Comparison of ENCODE assay signal across 20 mouse cellular contexts in genomic region chr2:13368517-13368916, GRCm38 (mm10).
DNase-seq lines count a peak whose midpoint lies in the region; ATAC-seq and TF ChIP-seq lines count a peak whose summit lies in the region.
"Had no signal": no experiment of that assay in that cellular context is flagged by ENCODE, and none has a peak within 500 bp of the region (broad histone marks: within the 10 kb centered on the region; RNA-seq: fewer than 3 reads in every experiment).

No protein-coding gene starts in this region.

- DNase-seq in forebrain, postnatal 0 days, result peak; percentile 16
- peak; percentile 48 for DNase-seq in lung, postnatal 25 days (ENCODE audit: low spot score)
- no peak for DNase-seq in lung, adult 2 months
- DNase-seq in midbrain, postnatal 0 days (ENCODE audit: low spot score), result peak; percentile 7
- DNase-seq in midbrain, embryonic 10.5 days (ENCODE audit: low spot score), result no peak
- DNase-seq: adrenal gland, postnatal 14 days; cerebellum, adult 2 months; cerebellum, postnatal 25 days; gastrocnemius, postnatal 36 days; heart, adult 18-20 months; heart, postnatal 14 days had no signal

- no peaks in the 10 kb centered on the region for H3K4me1 ChIP-seq in forebrain, postnatal 0 days (ENCODE audit: insufficient read depth)
- peaks cover 18% of the 10 kb centered on the region for H3K4me1 ChIP-seq in forebrain, embryonic 13.5 days
- peaks cover 10% of the 10 kb centered on the region for H3K4me1 ChIP-seq in lung, adult 2 months (ENCODE audit: control insufficient read depth, insufficient read depth, low read length)
- no peaks in the 10 kb centered on the region; the same call in 1 of the 2 replicates for H3K4me1 ChIP-seq in midbrain, postnatal 0 days (ENCODE audit: insufficient read depth, low read length)
- peaks cover 47% of the 10 kb centered on the region for H3K4me1 ChIP-seq in midbrain, embryonic 10.5 days

- H3K9me3 ChIP-seq in forebrain, postnatal 0 days (ENCODE audit: low read length), result no peaks in the 10 kb centered on the region
- H3K9me3 ChIP-seq in forebrain, embryonic 13.5 days (replicated peaks), result no peaks in the 10 kb centered on the region
- no peaks in the 10 kb centered on the region for H3K9me3 ChIP-seq in midbrain, postnatal 0 days (ENCODE audit: low read length)
- H3K9me3 ChIP-seq in midbrain, embryonic 10.5 days (replicated peaks), result no peaks in the 10 kb centered on the region
- H3K9me3 ChIP-seq: embryonic facial prominence, embryonic 12.5 days; forebrain, embryonic 12.5 days; heart, embryonic 10.5 days; heart, embryonic 15.5 days had no signal

- ATAC-seq in forebrain, postnatal 0 days, result peak; percentile 25
- ATAC-seq in forebrain, embryonic 13.5 days, result no peak
- no peak for ATAC-seq in midbrain, postnatal 0 days (ENCODE audit: low FRiP score)
- ATAC-seq: activated CD4-positive, CD25-positive, alpha-beta regulatory T cell, adult 4 months; Patski had no signal

- H3K27me3 ChIP-seq in forebrain, postnatal 0 days (ENCODE audit: insufficient read depth, low read length), result no peaks in the 10 kb centered on the region
- H3K27me3 ChIP-seq in forebrain, embryonic 13.5 days, result no peaks in the 10 kb centered on the region
- H3K27me3 ChIP-seq in midbrain, postnatal 0 days (ENCODE audit: insufficient read depth, low read length), result no peaks in the 10 kb centered on the region
- no peaks in the 10 kb centered on the region for H3K27me3 ChIP-seq in midbrain, embryonic 10.5 days (ENCODE audit: low read depth, poor library complexity, severe bottlenecking)
- H3K27me3 ChIP-seq: CH12.LX; embryonic facial prominence, embryonic 12.5 days; forebrain, embryonic 12.5 days; heart, embryonic 15.5 days; Patski had no signal

- no peaks in the 10 kb centered on the region for H3K36me3 ChIP-seq in forebrain, postnatal 0 days (ENCODE audit: insufficient read depth)
- H3K36me3 ChIP-seq in forebrain, embryonic 13.5 days (ENCODE audit: poor library complexity, severe bottlenecking), result no peaks in the 10 kb centered on the region
- no peaks in the 10 kb centered on the region for H3K36me3 ChIP-seq in midbrain, postnatal 0 days (ENCODE audit: insufficient read depth, low read length)
- no peaks in the 10 kb centered on the region for H3K36me3 ChIP-seq in midbrain, embryonic 10.5 days
- H3K36me3 ChIP-seq: embryonic facial prominence, embryonic 12.5 days; forebrain, embryonic 12.5 days; heart, embryonic 10.5 days; heart, embryonic 15.5 days had no signal

- H3K4me3 ChIP-seq in forebrain, postnatal 0 days (ENCODE audit: low read depth, low read length), result no peak overlapping the region
- H3K4me3 ChIP-seq in forebrain, embryonic 13.5 days, result no peak overlapping the region
- H3K4me3 ChIP-seq in lung, adult 2 months (replicated peaks; ENCODE audit: extremely low read depth, low read depth, low read length), result no peak overlapping the region
- H3K4me3 ChIP-seq in midbrain, postnatal 0 days (ENCODE audit: low read depth, low read length), result no peak overlapping the region
- H3K4me3 ChIP-seq in midbrain, embryonic 10.5 days, result no peak overlapping the region
- H3K4me3 ChIP-seq: embryonic facial prominence, embryonic 12.5 days; forebrain, embryonic 12.5 days; heart, embryonic 10.5 days; heart, embryonic 15.5 days had no signal

- 54% methylated on average over 3 of the region's 3 CpGs for WGBS in forebrain, postnatal 0 days
- WGBS in forebrain, embryonic 13.5 days, result 59% methylated on average over 3 of the region's 3 CpGs
- WGBS in lung, adult 2 months, result 59% methylated on average over 3 of the region's 3 CpGs
- 48% methylated on average over 3 of the region's 3 CpGs for WGBS in midbrain, postnatal 0 days
- WGBS in midbrain, embryonic 10.5 days, result 78% methylated on average over 3 of the region's 3 CpGs

- no peak for TF ChIP-seq POLR2A in lung, adult 2 months (IDR thresholded peaks at IDR 0.05; ENCODE audit: borderline replicate concordance, extremely low read depth, low read depth, low read length)

- no peak overlapping the region for H3K4me2 ChIP-seq in forebrain, postnatal 0 days (ENCODE audit: low read depth)
- H3K4me2 ChIP-seq in forebrain, embryonic 13.5 days, result no peak overlapping the region
- no peak overlapping the region for H3K4me2 ChIP-seq in midbrain, postnatal 0 days (ENCODE audit: low read depth, low read length, poor library complexity, severe bottlenecking)
- H3K4me2 ChIP-seq: embryonic facial prominence, embryonic 12.5 days; forebrain, embryonic 12.5 days; heart, embryonic 15.5 days; hindbrain, embryonic 14.5 days had no signal

- H3K27ac ChIP-seq in forebrain, postnatal 0 days (ENCODE audit: low read depth, low read length), result no peak overlapping the region
- H3K27ac ChIP-seq in forebrain, embryonic 13.5 days, result no peak overlapping the region
- H3K27ac ChIP-seq in midbrain, postnatal 0 days (ENCODE audit: low read depth, low read length), result no peak overlapping the region
- H3K27ac ChIP-seq in midbrain, embryonic 10.5 days (replicated peaks), result no peak overlapping the region
- H3K27ac ChIP-seq: embryonic facial prominence, embryonic 12.5 days; forebrain, embryonic 12.5 days; heart, embryonic 10.5 days; heart, embryonic 15.5 days; hindbrain, embryonic 14.5 days had no signal

- H3K9ac ChIP-seq in forebrain, postnatal 0 days, result no peak overlapping the region
- H3K9ac ChIP-seq in forebrain, embryonic 13.5 days, result no peak overlapping the region
- H3K9ac ChIP-seq in midbrain, postnatal 0 days (replicated peaks; ENCODE audit: low read length, poor library complexity, severe bottlenecking), result no peak overlapping the region
- H3K9ac ChIP-seq: embryonic facial prominence, embryonic 12.5 days; forebrain, embryonic 12.5 days; heart, embryonic 15.5 days; hindbrain, embryonic 14.5 days had no signal

- TF ChIP-seq CTCF in forebrain, postnatal 0 days (IDR thresholded peaks at IDR 0.05; ENCODE audit: low read depth), result no peak
- no peak for TF ChIP-seq CTCF in lung, adult 2 months (IDR thresholded peaks at IDR 0.05; ENCODE audit: insufficient read depth, low read length)
- no peak for TF ChIP-seq CTCF in midbrain, postnatal 0 days (IDR thresholded peaks at IDR 0.05)

Comparison
In these comparisons a context has a peak if more than half of its experiments do, and no peak if none do; other contexts are left out.
1. DNase-seq: peak in forebrain, postnatal 0 days (single experiment), lung, postnatal 25 days (single experiment) and midbrain, postnatal 0 days (single experiment); none in lung, adult 2 months (single experiment) and midbrain, embryonic 10.5 days (single experiment).